Mouse (Mus musculus): Measurements from ENCODE around the gene Gm1993. TPM values are rescaled to one million over a fixed set of nuclear protein-coding genes. Genes with fewer than 3 reads are reported as not detected.

The Gm1993 gene
- polyA plus RNA-seq (2015; fragmentation: Nextera tagmentation; extraction: Ambion mirVana): not detected in 2 replicates

DNA sequence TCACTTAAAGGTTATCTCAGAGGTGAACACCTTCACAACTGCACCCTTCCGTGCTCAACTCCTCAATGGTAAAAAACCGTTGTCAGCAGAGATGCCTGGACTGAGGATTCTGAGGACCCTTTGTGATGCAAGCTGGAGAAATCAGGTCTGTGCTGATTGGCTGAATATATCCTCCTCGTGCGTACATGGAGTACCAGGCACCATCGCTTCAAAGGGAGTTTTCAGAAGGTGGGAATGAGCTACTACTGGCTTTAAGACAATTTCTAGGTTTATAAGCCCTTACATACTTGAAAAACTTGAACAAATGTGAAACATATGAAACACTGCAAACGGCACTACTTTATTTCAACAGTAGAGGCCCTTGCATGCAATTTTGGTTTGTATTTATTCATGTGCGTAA is at the start of gene Gm1993:
Gm1993 (minus strand) TSS at position 101 of the 400 bp plus-strand sequence.

